Mouse (Mus musculus) bone marrow macrophage, adult 2 months (primary cell): ENCODE measurements at regions not wholly inside any gene's neighbourhood (a gene's known extent, or its start where the extent isn't known, plus 50 kb on each side); places are given as distances from the start of the nearest gene placed in this dataset.

Experiments used
- CTCF ChIP-seq: IDR thresholded peaks from 2 replicates; pipeline ENCODE4 v1.5.1; 2012; ENCODE audit warnings: low read depth, mild to moderate bottlenecking, low read length, moderate library complexity
- POLR2A ChIP-seq: IDR thresholded peaks from 2 replicates; pipeline ENCODE4 v1.6.1; 2012; ENCODE audit warnings: mild to moderate bottlenecking, low read depth, low read length, borderline replicate concordance

DNA sequence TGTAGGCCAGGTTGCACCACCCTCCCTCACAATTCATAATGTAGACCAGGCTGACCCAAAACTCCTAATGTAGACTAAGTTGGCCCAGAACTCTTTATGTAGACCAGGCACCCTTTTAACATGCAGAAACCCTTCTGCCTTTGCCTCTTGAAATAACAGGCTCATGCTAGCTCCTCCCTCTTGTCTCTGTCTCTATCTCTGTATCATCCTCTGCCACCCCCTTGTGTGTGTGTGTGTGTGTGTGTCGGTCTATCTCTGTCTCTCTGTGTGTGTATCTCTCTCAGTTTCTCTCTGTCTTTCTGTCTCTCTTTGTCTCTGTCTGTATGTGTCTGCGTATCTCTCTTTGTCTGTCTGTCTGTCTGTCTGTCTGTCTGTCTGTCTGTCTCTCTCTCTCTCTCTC is 51.5 kb upstream of the Otos start:
- TF ChIP-seq CTCF = no peak
- no peak for TF ChIP-seq POLR2A
